Mouse (Mus musculus) gastrocnemius, postnatal 25 days (tissue): Measurements from ENCODE around the gene Scly. TPM values are rescaled to one million over a fixed set of nuclear protein-coding genes. Genes with fewer than 3 reads are reported as not detected.

Experiments used
- DNase-seq: peaks from one replicate; pipeline ENCODE4 v3.0.0; 2022
- total RNA-seq, 2 experiments: library from RNA; stranded (reverse); gene quantifications; 1 replicate in 1 of 2; 2 replicates in 1 of 2; pipeline ENCODE4 v1.2.3; 2021

Gene Scly
- total RNA-seq, 2 experiments from 2014 or later = 9.8 to 13.9 TPM

GRCm38 (mm10) chr1:91299707-91300426 is 1.7 kb downstream of the Scly start:
- DNase-seq = peak; percentile 39

DNA sequence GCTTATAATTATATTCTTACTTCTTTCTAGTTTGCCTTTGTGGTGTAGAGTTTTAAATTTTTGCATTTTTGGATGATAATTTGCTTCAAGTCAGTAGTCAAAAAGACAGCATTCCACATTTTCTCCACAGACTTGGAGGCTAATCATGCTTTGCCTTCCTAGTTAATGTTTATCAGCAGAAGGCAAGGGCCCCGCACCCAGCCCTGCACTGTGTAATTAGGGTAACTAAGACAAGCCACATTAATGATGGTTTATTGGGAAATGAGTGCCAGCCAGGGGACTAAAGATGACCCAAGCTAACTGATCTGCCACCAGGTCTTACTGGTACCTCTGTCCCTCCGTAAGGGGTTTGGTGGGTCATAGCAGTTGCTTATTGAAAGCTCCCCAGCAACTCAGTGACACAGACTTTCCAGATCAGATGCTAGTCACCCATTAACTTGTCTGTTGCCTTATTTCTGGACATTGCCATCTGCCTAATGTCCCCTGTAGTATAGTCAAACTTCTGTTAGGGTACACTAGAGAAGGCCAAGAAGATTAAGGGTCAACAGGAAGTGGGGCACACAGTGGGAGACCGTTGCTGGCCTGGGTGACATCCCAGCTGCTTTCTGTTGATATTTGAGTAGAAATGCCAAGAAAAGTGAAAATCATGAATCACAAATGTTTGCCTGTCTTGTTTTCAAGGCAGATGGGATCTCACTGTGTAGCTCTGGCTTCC is 3.2 kb downstream of the Scly start:
- no peak for DNase-seq

DNA sequence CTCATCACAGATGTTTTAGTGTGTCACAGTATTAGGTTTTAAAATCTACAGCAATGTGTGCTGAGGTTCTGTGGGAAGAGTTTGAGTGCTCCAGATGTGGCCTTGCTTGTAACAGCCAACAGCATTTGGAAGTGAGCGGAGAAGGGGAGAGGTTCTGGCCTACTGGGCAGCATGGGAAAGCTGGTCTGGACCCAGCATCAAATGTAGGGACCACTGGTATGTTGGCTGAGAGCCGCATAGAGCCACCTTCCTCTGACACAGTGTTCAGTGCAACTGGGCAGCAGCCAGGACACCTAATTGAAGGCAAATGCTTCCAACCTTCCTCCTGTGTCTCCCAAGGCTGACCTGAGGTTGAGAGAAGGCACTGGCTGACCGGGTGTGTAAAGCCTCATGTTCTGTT is 3.9 kb downstream of the Scly start:
- DNase-seq = no peak

GRCm38 (mm10) chr1:91304621-91305020 is 6.5 kb downstream of the Scly start:
- no peak for DNase-seq

DNA sequence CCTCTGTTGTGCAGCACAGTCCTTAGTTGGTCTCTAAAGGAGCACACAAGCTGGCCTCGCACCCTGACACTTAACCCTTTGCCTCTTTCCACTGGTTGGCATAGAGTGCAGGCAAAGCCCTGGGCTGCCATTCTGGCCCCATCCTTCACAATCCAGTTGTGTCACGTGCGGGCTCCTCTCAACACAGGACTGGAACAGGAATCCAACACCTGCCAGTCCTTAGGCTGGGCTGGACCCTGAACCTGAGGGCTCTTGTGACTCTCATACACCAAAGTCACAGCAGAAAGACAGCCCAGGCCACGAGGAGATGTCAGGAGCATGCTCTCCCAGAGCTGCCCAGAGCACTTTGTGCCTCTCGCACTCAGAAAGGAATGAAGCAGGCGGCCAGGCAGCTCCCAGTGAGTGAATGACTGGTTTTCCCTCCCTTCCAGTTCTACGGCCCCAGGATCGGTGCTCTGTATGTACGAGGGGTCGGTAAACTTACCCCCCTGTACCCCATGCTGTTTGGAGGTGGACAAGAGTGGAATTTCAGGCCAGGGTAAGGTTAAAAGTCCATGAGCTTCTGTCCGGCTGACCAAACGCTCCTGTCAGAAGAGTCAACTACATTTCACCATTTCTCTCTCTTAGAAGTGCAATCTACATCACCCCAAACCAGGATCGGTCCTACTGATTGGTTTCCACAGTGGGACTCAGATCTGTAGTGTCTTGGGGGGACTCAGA is 11.4 kb downstream of the Scly start:
- DNase-seq = no peak

GRCm38 (mm10) chr1:91312273-91312672 is 14.1 kb downstream of the Scly start:
- DNase-seq = no peak

GRCm38 (mm10) chr1:91313251-91313650 is 15.1 kb downstream of the Scly start:
- DNase-seq = no peak

GRCm38 (mm10) chr1:91317656-91318055 is 19.5 kb downstream of the Scly start:
- DNase-seq = no peak

DNA sequence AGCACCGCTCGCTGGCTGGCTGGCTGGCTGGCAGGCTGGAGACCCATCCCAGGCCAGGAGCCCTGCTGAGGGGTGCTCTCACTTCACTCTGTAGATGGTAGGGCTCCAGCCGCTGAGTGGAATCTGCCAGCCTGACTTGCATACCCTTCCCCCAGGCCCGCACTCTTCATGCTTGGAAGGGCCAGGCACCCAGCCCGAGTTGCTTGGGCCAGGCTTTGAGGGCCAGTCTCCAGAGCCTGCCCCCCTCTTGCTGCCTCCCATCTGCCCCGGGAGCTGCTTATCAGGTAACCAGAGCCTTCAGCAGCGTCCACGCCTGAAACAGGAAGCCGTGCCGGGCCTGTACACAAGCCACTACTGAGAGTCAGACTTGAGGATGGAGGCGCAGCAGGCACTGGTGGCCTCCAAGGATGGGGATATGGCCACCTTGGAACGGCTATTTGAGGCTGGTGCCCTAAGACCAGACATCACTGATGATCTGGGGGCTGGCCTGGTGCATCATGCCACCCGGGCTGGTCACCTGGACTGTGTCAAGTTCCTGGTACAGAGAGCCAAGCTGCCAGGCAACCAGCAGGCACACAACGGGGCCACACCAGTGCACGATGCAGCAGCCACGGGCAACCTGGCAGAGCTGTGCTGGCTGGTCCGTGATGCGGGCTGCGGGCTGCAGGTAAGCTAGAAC is 23.8 kb downstream of the Scly start, which contains the start of gene Espnl:
TSS of gene Espnl (plus strand) at position 316 of the 679 bp plus-strand sequence.
- no peak for DNase-seq

GRCm38 (mm10) chr1:91324646-91325045 is 26.5 kb downstream of the Scly start:
- DNase-seq = no peak

DNA sequence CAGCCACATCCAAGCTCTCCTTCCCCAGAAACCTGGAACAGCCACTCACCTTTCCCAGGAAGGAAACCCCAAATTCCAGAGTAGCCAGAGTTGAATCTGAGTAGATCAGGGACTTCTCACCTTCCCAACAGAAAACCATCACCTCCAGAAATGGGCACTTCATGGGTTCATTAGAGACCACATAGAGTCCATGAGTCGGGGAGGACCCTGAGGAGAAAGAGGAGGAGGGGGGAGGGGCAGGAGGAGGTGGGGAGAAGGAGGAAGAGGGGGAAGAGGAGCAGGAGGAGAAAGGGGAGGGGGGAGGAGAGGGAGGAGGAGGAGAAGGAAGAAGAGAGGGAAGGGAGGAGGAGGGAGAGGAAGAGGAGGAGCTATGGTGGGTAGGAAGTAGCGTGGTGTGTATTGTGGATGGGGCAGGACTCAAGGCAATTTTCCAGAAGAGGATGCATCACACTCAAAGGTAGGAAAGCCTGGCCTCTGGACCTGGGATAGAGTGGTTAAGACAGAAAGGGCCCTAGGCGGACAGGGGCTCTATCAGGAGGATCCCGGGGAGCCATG is 27.4 kb downstream of the Scly start:
- DNase-seq = no peak

- no peak for DNase-seq
Observed at GRCm38 (mm10) chr1:91332102-91332501, 34.0 kb downstream of the Scly start.

DNA sequence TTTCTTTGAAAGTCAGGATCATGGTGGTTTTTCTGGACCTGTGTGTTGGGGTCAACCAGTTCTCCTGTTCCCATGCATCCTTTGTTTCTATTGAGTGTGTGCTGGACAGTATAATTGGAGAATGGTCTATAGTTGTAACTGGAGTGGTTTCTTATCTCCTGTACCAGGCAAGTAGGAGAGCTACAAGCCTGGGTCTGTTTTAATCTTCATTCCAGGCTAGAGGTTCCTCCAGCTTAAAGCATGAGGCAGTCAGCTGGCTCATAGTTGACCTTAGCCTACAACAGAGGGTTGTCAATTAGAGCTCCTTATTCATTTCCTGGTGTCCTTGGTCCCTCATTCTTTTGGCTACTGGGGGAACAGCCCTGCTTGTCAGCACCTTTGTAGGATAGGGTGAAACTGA is 35.4 kb downstream of the Scly start:
- no peak for DNase-seq

DNA sequence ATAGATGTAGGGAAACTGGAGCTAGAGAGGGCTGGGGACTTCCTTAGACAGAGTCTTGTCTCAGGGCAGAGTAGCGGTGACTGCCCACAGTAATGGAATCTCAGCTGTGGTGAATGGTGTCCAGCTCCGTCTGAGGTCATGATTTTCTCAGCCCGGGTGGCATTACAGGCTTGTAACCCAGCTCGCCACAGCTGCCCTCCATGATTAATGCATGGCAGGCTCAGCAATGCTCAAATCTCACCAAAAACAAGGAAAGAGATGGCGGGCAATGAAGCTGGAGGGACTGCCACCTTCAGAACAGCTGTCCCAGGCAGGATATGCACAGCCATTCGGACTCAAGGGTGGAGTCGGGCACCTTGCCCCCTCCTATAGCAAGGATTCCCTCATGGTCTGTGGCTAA is 39.2 kb downstream of the Scly start:
- DNase-seq = no peak

DNA sequence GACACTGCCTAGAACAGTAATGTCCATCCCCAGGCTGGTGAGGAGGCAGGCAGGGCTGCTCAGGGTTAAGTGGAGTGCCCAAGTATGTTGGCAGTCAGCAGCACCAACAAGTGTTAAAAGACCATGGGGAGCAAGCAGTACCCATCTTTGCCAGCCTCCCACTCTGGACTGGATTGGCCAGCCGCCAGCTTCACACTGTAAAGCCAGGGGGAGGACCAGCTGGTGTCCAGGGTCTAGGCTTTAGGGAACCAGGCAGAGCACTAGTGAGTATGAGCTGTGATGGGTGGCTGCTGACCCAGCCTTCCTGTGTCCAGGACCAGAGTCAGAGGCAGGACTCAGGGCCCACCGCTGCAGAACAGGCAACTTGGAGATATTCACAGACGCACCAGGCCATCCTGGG is 45.9 kb downstream of the Scly start:
- no peak for DNase-seq

DNA sequence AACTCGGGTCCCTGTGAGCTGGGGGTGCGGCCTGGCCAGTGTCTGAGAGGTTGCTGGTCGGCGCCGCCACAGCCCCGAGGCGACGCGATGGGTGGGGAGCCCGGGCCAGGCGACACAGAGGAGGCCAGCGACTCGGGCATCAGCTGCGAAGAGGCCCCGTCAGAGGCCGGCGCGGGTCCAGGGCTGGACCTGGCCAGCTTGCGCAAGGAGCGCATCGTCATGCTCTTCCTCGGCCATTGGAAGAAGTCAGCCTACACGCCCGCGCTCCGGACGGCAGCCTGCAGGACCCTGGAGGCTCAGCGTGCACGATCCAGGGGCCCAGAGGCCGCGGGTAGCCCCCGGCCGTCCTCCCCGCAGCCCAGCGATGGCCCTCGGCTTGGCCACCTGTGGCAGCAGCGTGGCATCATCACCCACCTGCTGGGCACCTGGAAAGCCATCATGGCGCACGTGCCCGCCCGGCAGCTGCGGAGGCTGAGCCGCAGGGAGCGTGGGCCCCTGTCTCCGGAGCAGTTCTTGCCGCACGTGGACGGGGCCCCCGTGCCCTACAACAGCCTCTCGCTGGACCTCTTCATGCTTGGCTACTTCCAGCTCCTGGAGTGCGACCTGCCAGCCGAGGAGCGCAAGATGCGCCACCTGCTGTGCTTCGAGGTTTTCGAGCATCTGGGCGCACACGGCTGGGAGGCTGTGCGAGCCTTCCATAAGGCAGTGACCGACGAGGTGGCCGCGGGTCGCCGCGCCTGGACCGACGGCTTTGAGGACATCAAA is 47.0 kb downstream of the Scly start:
- no peak for DNase-seq

GRCm38 (mm10) chr1:91346892-91347291 is 48.8 kb downstream of the Scly start:
- peak; percentile 46 for DNase-seq

DNA sequence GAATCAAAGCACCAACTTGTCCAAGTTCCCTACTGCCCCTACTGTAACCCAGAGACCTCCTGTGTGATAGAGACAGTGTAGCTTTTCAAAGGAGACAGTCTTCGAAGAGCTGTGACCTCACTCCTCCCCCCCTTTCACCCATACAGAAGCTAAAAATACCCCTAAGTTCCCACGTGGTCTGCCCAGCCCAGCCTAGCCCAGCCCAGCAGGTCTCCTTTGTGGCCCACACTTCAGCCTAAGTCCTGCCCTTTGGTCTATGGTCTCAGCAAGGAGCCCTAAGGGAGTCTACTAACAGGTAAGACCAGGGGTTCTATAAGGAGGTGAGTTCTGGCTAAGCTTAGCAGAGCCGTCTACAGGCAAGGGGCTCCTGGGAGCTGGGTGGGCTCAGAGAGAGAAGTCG is 52.7 kb downstream of the Scly start, which contains the start of gene Klhl30:
TSS of gene Klhl30 (plus strand) at position 176 of the 400 bp plus-strand sequence.
- no peak for DNase-seq

- DNase-seq = no peak
Observed at GRCm38 (mm10) chr1:91351249-91351648, 53.1 kb downstream of the Scly start.

DNA sequence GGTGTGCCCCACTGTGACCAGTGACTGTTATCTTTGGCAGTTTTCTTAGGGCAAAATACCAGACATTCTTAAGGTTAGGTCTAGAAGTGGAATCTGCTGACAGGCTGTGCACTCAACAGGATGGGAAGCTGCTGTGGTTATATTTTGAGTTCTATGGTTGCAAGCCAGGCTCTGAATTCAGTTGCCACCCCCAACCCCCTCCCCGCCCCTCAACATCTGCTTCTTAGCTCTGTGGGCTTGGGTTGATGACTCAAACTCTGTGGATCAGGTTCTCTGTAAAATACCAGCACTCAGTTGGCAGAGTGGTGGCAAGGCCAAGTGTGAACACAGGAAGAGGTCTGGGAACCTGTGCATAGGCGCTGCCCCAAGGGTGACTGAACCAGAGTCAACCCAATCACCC is 54.1 kb downstream of the Scly start:
- no peak for DNase-seq

DNA sequence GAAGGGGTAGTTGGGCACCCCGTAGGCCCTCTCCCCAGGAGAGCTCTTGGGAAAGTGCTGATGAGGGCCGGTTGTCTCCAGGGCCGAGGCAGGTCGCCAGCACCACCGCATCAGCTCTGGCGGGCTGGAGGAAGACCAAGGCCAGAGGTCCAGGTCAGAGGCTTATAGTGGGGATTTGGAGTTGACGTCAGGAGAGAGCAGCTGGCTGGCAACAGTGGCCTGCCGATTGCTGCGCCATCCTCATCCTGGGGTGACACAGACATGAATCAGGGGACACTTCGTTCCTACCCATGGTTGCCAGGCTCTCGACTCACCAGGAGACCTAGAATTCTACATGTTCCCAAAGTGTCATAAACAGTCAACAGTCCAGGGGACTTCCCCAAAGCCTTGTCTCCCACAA is 58.0 kb downstream of the Scly start:
- DNase-seq = peak; percentile 50
